Mouse (Mus musculus) heart, embryonic 15.5 days (tissue): ENCODE results near the gene Krcc1. TPM values are rescaled to one million over a fixed set of nuclear protein-coding genes. Genes with fewer than 3 reads are reported as not detected.
"Not testable (repeated sequence)": the region's sequence is repeated elsewhere in the genome, so short reads cannot be mapped to it uniquely, and the experiment has no call there.

ENCODE experiments used
- ATAC-seq: fragments of 200-750 bp; cut with Nextera tagmentation; replicated peaks from 2 replicates; pipeline ENCODE4 v1.8.0; 2017; ENCODE audit warnings: low read depth, moderate TSS enrichment; ENCODE audit not compliant: insufficient number of reproducible peaks, insufficient read depth, low FRiP score
- H3K27ac ChIP-seq: fragments of 300-500 bp; sonication (generic); 2 replicates; pipeline ENCODE4 v1.5.1; 2015; ENCODE audit warnings: mild to moderate bottlenecking, inconsistent platforms
- H3K27me3 ChIP-seq: fragments of 300-500 bp; sonication (generic); 2 replicates; pipeline ENCODE4 v1.6.1; 2015; ENCODE audit warnings: inconsistent platforms
- H3K36me3 ChIP-seq: fragments of 300-500 bp; sonication (generic); 2 replicates; pipeline ENCODE4 v1.6.1; 2015; ENCODE audit warnings: mild to moderate bottlenecking, inconsistent platforms
- H3K4me1 ChIP-seq: fragments of 300-500 bp; sonication (generic); replicated peaks from 2 replicates; pipeline ENCODE4 v1.6.1; 2015; ENCODE audit warnings: inconsistent platforms
- H3K4me2 ChIP-seq: fragments of 300-500 bp; sonication (generic); 2 replicates; pipeline ENCODE4 v1.6.1; 2015; ENCODE audit warnings: inconsistent platforms, mild to moderate bottlenecking, moderate library complexity
- H3K4me3 ChIP-seq: fragments of 300-500 bp; sonication (generic); 2 replicates; pipeline ENCODE4 v1.5.1; 2015; ENCODE audit warnings: mild to moderate bottlenecking, inconsistent platforms
- H3K9ac ChIP-seq: fragments of 300-500 bp; sonication (generic); 2 replicates; pipeline ENCODE4 v1.6.1; 2015; ENCODE audit warnings: mild to moderate bottlenecking, inconsistent platforms
- H3K9me3 ChIP-seq: fragments of 300-500 bp; sonication (generic); replicated peaks from 2 replicates; pipeline ENCODE4 v1.6.1; 2016; ENCODE audit warnings: inconsistent platforms
- WGBS: fragments of 180-500 bp; shearing (Covaris S2); methylation state at CpG from one replicate; pipeline ENCODE4 v1.1.7; 2015; ENCODE audit warnings: mixed read lengths; 5-methylcytosine and 5-hydroxymethylcytosine counted together
- polyA plus RNA-seq: library from polyadenylated mRNA; unstranded; fragments of >200 nt; fragmentation: Nextera tagmentation; extraction: Ambion mirVana; gene quantifications from 2 replicates; pipeline ENCODE4 v1.2.1, GENCODE M21; 2015

Gene Krcc1
- polyA plus RNA-seq, 1 experiment from 2014 or later, result 68.2 TPM

GRCm38 (mm10) chr6:71295303-71295702 lies 23.8 kb downstream of the Krcc1 start:
- Histone ChIP-seq H3K4me1 (no peaks in the 10 kb centered on the region), H3K27ac (no peak overlapping the region), H3K9me3 (no peaks in the 10 kb centered on the region), H3K27me3 (no peaks in the 10 kb centered on the region), H3K36me3 (no peaks in the 10 kb centered on the region), H3K4me2 (no peak overlapping the region), H3K4me3 (no peak overlapping the region), H3K9ac (no peak overlapping the region)
- ATAC-seq, result no peak
- 76% methylated on average over 6 of the region's 6 CpGs for WGBS

GRCm38 (mm10) chr6:71298051-71298450 lies 26.6 kb downstream of the Krcc1 start:
- no peaks in the 10 kb centered on the region for H3K36me3 ChIP-seq

DNA sequence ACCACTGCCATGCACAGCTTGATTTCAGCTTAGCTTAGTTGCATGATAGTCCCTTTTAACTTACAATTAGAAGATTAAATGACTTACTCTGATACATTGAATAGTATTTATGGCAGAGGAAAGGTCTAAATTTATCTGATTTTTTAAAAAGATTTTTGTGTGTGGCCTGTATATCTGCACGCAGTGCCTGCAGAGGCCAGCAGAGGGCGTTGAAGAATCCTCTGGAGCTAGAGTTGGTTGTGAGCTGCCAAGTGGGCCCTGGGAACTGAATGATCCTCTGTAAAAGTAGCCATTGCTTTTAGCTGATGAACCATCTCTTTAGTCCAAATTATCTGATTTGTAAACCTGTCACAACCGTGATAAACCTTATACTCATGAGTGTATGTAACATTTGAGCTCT lies 27.3 kb downstream of the Krcc1 start:
- Histone ChIP-seq H3K9me3 (no peaks in the 10 kb centered on the region), H3K9ac (no peak overlapping the region), H3K27ac (no peak overlapping the region), H3K36me3 (no peaks in the 10 kb centered on the region), H3K27me3 (no peaks in the 10 kb centered on the region), H3K4me1 (no peaks in the 10 kb centered on the region), H3K4me2 (no peak overlapping the region), H3K4me3 (no peak overlapping the region)
- WGBS, result 47% methylated on average over 3 of the region's 3 CpGs
- no peak for ATAC-seq

More at GRCm38 (mm10) chr6:71298051-71298450, 26.6 kb downstream of the Krcc1 start:
- ATAC-seq, result no peak
- WGBS, result 59% methylated on average over 2 of the region's 2 CpGs
- Histone ChIP-seq H3K4me1 (no peaks in the 10 kb centered on the region), H3K27ac (no peak overlapping the region), H3K27me3 (no peaks in the 10 kb centered on the region), H3K4me3 (no peak overlapping the region), H3K4me2 (no peak overlapping the region), H3K9ac (no peak overlapping the region), H3K9me3 (no peaks in the 10 kb centered on the region)

DNA sequence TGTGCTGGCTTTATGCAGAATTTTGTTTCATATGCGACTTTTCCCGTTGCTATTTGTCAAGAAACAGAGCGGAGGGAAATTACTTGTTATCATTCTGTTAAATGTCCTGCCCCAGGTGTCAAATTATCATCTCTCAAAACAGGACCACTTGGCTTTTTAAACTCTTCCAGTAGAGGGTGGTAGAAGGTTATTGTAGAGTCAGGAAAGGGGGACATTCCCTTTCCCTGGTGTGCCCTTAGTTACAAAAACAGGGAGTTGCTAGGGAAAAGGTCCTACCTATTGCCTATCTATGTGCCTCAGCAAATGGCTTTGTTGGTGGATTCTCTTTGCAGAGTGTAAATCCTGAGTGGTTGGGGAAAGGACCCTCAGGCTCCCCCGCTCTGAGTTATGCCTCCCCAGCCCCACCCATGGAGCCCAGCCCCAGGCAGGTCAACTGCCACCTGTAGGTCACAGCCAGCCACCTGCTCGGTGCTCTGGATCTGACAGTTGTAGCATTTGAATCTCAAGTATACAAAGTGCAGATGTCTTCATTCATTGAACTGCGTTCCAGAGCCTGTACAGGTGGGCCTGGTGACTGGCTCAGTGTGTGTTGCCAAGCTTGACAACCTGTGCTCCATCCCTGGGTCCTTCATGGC lies 30.7 kb downstream of the Krcc1 start:
- no peak overlapping the region for H3K4me2 ChIP-seq
- no peaks in the 10 kb centered on the region for H3K9me3 ChIP-seq
- no peaks in the 10 kb centered on the region for H3K36me3 ChIP-seq
- WGBS, result 59% methylated on average over 6 of the region's 6 CpGs
- no peak overlapping the region for H3K4me3 ChIP-seq
- no peak overlapping the region for H3K27ac ChIP-seq
- H3K4me1 ChIP-seq, result no peaks in the 10 kb centered on the region
- no peak overlapping the region for H3K9ac ChIP-seq
- H3K27me3 ChIP-seq, result no peaks in the 10 kb centered on the region
- ATAC-seq, result no peak

GRCm38 (mm10) chr6:71307486-71307885 lies 36.0 kb downstream of the Krcc1 start:
- Histone ChIP-seq H3K4me1 (no peaks in the 10 kb centered on the region), H3K36me3 (no peaks in the 10 kb centered on the region), H3K4me2 (no peak overlapping the region), H3K9ac (no peak overlapping the region), H3K4me3 (no peak overlapping the region), H3K27me3 (no peaks in the 10 kb centered on the region), H3K9me3 (no peaks in the 10 kb centered on the region), H3K27ac (no peak overlapping the region)
- WGBS, result 83% methylated on average over 8 of the region's 8 CpGs
- no peak for ATAC-seq

- Histone ChIP-seq H3K9me3 (no peaks in the 10 kb centered on the region), H3K9ac (no peak within 1 kb of the TSS), H3K4me3 (no peak within 1 kb of the TSS), H3K4me2 (no peak within 1 kb of the TSS), H3K36me3 (no peaks in the 10 kb centered on the region), H3K27ac (no peak within 1 kb of the TSS), H3K4me1 (no peaks in the 10 kb centered on the region), H3K27me3 (no peaks in the 10 kb centered on the region)
- 74% methylated on average over 3 of the region's 3 CpGs for WGBS
- no peak for ATAC-seq
Observed at GRCm38 (mm10) chr6:71321826-71322283, 50.4 kb downstream of the Krcc1 start, which contains the start of gene Smyd1. TSS of gene Smyd1 (minus strand) at chr6:71322233.

- Histone ChIP-seq H3K9ac (no peak within 1 kb of the TSS), H3K9me3 (no peaks in the 10 kb centered on the region), H3K4me3 (no peak within 1 kb of the TSS), H3K4me1 (no peaks in the 10 kb centered on the region), H3K36me3 (no peaks in the 10 kb centered on the region), H3K27me3 (no peaks in the 10 kb centered on the region), H3K27ac (no peak within 1 kb of the TSS), H3K4me2 (no peak within 1 kb of the TSS)
- 75% methylated on average over 7 of the region's 7 CpGs for WGBS
- no peak for ATAC-seq
Observed at GRCm38 (mm10) chr6:71322491-71322921, 51.0 kb downstream of the Krcc1 start, which contains the start of gene Cd8b1. TSS of gene Cd8b1 (plus strand) at chr6:71322788.

DNA sequence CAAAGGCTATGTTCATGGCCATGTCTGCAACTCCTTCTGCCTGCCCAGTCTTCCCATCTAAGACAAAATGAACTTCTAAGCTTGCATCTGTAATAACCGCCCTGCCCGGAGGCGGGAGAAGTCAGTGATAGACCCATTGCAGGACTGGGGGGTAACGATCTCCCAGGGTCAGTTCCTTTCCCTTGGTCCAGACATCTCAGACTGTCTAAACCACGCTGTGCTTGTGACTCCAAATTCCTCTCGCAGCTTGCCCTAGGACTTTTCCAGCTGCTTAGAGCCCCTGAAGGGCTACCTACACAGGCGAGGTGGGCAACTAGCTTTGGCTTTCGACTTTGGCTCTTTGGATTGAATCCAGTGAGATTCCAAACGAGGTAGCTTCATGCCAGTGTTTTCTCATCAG lies 53.3 kb downstream of the Krcc1 start:
- Histone ChIP-seq H3K4me3 (no peak overlapping the region), H3K9me3 (no peaks in the 10 kb centered on the region), H3K27ac (no peak overlapping the region), H3K9ac (no peak overlapping the region), H3K4me1 (no peaks in the 10 kb centered on the region), H3K27me3 (no peaks in the 10 kb centered on the region), H3K36me3 (no peaks in the 10 kb centered on the region), H3K4me2 (no peak overlapping the region)
- no peak for ATAC-seq
- WGBS, result 82% methylated on average over 9 of the region's 9 CpGs

- WGBS, result 77% methylated on average over 6 of the region's 6 CpGs
- Histone ChIP-seq H3K4me1 (no peaks in the 10 kb centered on the region), H3K27ac (no peak overlapping the region), H3K36me3 (no peaks in the 10 kb centered on the region), H3K4me2 (no peak overlapping the region), H3K27me3 (no peaks in the 10 kb centered on the region), H3K9me3 (no peaks in the 10 kb centered on the region), H3K9ac (no peak overlapping the region), H3K4me3 (no peak overlapping the region)
- no peak for ATAC-seq
Observed at GRCm38 (mm10) chr6:71329881-71330280, 58.4 kb downstream of the Krcc1 start.

- 72% methylated on average over 7 of the region's 7 CpGs for WGBS
- Histone ChIP-seq H3K27ac (no peak overlapping the region), H3K27me3 (no peaks in the 10 kb centered on the region), H3K4me1 (no peaks in the 10 kb centered on the region), H3K4me2 (no peak overlapping the region), H3K9ac (no peak overlapping the region), H3K9me3 (no peaks in the 10 kb centered on the region), H3K36me3 (no peaks in the 10 kb centered on the region), H3K4me3 (no peak overlapping the region)
- no peak for ATAC-seq
Observed at GRCm38 (mm10) chr6:71330486-71330885, 59.0 kb downstream of the Krcc1 start.

DNA sequence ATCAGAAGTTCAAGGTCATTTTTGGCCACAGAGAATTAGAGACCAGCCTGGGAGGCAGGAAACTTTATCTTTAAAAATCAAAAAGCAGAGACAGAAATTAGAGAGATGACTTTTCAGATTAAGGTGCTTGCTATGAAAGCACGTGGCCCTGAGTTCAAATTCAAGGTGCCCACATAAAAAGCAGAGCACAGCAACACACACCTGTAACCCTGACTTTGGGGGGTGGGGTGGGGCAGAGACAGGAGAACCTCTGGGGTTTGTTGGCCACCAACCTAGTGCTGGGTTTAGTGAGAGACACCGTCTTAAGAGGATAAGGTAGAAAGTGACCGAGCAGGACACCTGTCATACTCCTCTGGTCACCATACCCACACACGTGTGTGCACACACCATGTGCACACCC lies 60.0 kb downstream of the Krcc1 start:
- H3K4me3 ChIP-seq, H3K27me3 ChIP-seq, H3K9me3 ChIP-seq, H3K36me3 ChIP-seq, ATAC-seq, H3K4me1 ChIP-seq, H3K9ac ChIP-seq, H3K27ac ChIP-seq, H3K4me2 ChIP-seq: not testable (repeated sequence)
- WGBS, result 81% methylated on average over 2 of the region's 4 CpGs

GRCm38 (mm10) chr6:71332236-71332965 lies 60.9 kb downstream of the Krcc1 start:
- no peak overlapping the region for H3K9ac ChIP-seq
- no peaks in the 10 kb centered on the region for H3K4me1 ChIP-seq
- ATAC-seq, result no peak
- no peak overlapping the region for H3K27ac ChIP-seq
- no peaks in the 10 kb centered on the region for H3K9me3 ChIP-seq
- H3K4me3 ChIP-seq, result no peak overlapping the region
- no peaks in the 10 kb centered on the region for H3K27me3 ChIP-seq
- no peak overlapping the region for H3K4me2 ChIP-seq
- no peaks in the 10 kb centered on the region for H3K36me3 ChIP-seq
- WGBS, result 78% methylated on average over 11 of the region's 11 CpGs
